Mouse (Mus musculus) skeletal muscle tissue, adult 2 months (tissue): ENCODE results near the gene Olfr401.
"Not testable (repeated sequence)": the region's sequence is repeated elsewhere in the genome, so short reads cannot be mapped to it uniquely, and the experiment has no call there.

Experiments used
- DNase-seq: peaks from one replicate; pipeline ENCODE4 v3.0.0-alpha.2; 2012; ENCODE audit warnings: low read depth, low spot score

Gene Olfr401

DNA sequence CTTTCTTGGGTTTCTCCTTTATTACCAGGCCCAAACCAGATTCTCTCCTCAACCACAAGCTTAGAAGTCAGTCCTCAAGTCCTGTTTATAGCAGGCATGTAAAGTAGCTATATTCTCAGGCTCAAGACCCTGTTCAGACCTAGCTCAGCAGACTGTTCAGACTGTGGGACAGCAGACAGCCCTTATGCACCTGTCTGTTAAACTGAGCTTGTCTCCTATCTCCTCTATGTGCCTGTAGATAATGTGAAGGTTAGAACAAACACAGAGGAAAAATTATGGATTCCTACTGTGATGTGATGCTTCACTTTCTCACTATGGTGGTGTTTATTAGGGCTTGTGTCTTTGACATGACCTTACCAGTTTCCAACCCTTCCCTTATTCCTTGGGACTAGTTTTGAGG is at the start of gene Olfr401:
TSS of gene Olfr401 (plus strand) at position 301 of the 400 bp plus-strand sequence.
- DNase-seq, result no peak

DNA sequence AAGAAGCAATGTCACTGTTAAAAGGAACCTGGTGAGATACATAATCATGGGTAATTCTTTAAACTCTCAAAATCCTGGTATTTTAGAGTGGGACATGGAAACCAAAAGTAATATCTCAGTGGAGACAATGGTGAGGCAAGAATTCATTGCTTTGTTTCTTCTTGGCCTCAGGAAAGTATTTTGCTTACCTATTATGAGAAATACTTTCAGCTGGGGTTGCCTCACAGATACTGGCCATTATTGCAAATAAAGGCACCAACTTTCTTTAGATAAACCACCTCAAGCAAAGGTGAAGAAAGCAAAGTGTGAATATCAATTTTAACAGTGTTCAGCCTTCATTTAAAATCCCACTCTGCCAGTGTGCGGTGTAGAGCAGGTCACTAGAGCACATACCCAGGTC is 43.9 kb upstream of the Olfr401 start, which contains the start of gene Zfp616:
TSS of gene Zfp616 (plus strand) at position 301 of the 400 bp plus-strand sequence.
- DNase-seq, result no peak

DNA sequence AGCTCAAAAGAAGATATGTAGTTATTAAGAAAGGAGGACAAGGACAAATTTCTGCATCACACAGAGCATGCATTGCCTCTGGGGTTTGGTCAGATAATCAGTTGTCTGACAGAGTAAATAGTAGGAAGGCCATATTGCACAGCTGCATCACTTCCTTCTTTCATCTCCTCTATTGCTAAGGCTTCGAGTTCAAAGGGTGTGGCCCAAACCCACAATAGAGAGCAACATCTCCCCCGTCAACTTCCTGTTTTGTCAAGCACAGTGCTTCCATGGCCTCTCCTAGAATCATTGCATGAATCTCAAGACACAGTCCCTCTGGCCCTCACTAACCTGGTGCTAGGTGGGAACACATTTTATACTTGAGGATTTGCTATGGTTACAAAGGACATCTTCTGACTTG is 12.8 kb upstream of the Olfr401 start:
- peak; percentile 4 for DNase-seq

DNA sequence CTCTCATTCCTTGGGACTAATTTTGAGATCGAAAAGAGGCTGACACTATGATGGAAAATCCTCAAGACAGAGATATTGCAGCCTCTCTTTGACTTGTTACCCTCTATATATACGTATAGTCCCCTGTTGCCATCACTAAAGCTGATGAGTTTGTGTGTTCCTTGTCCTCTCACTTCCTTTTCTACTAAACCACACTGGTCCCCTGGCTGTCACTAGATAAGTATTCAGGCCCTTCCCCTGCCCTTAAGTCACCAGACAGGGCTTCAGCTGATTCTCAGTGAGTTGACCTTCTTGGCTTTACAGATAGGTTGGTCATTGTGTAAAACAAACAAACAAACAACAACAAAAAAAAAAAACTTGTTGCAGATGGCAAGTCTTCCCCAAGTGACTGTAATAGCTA is 12.0 kb upstream of the Olfr401 start:
- no peak for DNase-seq

DNA sequence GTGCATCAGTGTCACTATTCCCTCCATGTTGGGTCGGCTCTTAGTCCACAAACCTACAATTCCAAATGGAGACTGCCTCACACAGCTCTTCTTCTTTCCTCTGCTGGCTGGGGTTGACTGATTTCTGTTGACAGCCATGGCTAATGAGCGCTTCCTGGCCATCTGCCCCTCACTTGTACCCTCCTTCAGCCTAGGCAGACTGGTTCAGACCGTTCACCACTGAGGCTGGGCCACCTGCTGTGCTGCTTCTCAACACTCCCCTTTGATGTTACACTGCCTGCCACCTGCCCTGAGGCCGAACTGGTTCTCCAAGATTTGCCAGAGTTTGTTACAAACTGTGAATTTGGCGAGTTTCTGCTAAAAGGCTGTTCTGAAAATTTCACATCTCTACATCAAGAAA is 8.4 kb upstream of the Olfr401 start:
- no peak for DNase-seq

DNA sequence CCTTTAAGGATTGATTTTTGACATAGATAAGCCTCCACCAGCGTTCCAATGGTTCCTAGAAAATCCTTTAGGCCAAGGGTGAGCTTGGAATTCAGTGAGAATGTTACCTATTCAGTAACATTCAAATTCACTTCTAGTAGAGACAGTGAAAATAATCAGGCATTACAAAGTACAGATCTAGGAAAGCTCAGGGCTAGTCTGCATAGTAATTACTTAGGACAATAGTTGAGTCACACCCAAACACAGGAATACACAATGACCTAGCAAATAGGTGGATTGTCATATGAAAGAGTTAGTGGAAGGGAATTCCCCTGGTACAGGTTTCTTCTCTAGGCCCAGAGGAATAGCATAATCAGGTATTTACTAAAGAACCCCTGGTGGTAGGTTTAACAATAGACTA is 26.5 kb downstream of the Olfr401 start:
- not testable (repeated sequence) for DNase-seq

DNA sequence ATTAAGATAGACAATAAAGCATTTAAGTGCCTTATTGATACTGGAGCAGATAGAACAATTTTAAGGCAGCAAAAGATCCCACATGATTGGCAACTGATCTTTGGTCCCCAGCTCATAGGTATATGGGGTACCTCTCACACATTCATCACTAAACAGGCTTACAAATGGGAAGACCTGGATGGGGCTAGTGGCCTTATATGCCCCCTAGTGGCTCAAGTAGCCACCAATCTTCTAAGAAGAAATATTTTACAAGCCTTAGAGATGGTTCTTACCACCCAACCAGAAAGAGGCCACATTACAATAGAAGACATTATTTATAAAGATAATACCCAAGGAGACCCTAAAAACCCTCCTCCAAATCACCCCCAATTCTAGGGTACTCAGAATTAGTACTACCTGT is 32.4 kb downstream of the Olfr401 start:
- DNase-seq, result no peak

DNA sequence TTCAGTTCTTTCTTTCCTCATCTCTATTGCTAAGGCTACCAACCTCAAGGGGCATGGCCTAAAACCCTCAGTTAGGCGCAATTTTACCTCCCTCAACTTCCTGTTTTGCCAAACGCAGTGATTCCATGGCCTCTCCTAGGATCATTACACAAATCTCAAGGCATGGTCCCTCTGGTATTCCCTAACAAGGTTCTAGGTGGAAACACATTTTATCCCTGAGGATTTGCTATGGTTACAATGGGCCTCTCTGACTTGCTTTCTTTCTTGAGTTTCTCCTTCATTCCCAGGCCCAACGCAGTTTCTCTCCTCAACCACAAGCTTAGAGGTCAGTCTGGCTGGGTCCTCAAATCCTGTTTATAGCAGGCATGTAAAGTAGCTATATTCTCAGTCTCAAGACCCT is 39.7 kb downstream of the Olfr401 start, which contains the start of gene Olfr402:
TSS of gene Olfr402 (plus strand) at position 301 of the 400 bp plus-strand sequence.
- DNase-seq, result no peak

DNA sequence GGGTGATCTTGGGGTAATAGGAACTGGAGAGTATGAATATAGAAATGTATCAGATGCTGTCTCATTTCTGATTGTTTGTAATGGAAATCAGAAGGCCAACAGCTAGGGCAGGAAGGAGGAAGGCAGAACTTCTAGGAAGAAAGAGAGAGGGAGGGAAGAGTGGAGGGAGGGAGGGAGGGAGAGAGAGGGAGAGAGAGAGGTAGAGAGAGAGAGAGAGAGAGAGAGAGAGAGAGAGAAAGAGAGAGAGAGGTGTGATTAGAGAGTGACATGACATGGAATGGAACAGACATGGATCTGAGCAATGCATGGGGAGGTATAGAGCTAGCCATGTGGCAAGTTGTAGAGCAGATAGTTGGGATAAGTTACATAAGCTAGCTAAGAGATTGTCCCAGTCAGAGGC is 55.3 kb downstream of the Olfr401 start:
- DNase-seq, result no peak
